Mouse (Mus musculus) brain, embryonic 14.5 days (tissue): Measurements from ENCODE around the gene Enthd1.

Experiments used
- CTCF ChIP-seq: fragments of 200-500 bp; IDR thresholded peaks from 2 replicates; pipeline ENCODE4 v1.5.1; 2012; ENCODE audit warnings: inconsistent platforms, mild to moderate bottlenecking, moderate library complexity, borderline replicate concordance; ENCODE audit not compliant: insufficient read depth, insufficient read length; ENCODE audit errors: extremely low read depth
- POLR2A ChIP-seq: fragments of 200-500 bp; IDR thresholded peaks from 2 replicates; pipeline ENCODE4 v1.6.1; 2012; ENCODE audit warnings: mild to moderate bottlenecking, inconsistent platforms, borderline replicate concordance; ENCODE audit not compliant: poor library complexity, insufficient read depth, insufficient read length, severe bottlenecking; ENCODE audit errors: extremely low read depth

- TF ChIP-seq CTCF, result no peak
- no peak for TF ChIP-seq POLR2A
These were observed 25.7 kb upstream of the Enthd1 start for GRCm38 (mm10) chr15:80590641-80591040.
